Mouse (Mus musculus): ENCODE measurements around the gene Slu7. TPM values are rescaled to one million over a fixed set of nuclear protein-coding genes. Genes with fewer than 3 reads are reported as not detected.

Slu7 gene
- polyA plus RNA-seq, 1 experiment from 2014 or later = 70.5 TPM

DNA sequence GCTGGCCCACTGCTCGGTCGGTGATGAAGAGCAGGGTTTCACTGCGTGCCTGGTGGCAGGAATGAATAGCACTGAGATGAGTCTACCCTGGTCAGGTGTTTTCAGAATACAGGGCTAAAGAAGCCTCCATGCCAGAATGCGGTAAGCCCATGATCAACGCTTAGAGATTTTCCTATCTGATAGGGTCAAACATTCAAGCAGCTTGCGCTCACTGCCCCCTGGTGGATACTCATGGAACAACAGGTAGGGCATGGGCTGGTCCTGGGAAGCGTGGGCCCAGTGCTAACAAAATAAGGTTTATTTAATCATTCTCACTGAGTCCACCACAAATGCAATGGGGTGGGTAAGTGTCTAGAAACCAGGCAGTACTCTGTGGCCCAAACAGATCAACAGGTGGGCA lies 59.1 kb downstream of the Slu7 start:
- H3K27ac ChIP-seq (ENCODE audit: low read depth, low read length) = no peak overlapping the region
- DNase-seq (ENCODE audit: low spot score) = peak; percentile 72
- no peak overlapping the region for H3K9ac ChIP-seq (ENCODE audit: low read length)
- no peaks in the 10 kb centered on the region for H3K4me1 ChIP-seq (ENCODE audit: control insufficient read depth, insufficient read depth, low read length)
- 0 out of 2 replicates have a peak, but pooled peaks have one; percentile 22 for ATAC-seq
- no peaks in the 10 kb centered on the region for H3K36me3 ChIP-seq (ENCODE audit: control insufficient read depth, insufficient read depth, low read length)
- no peak overlapping the region for H3K4me3 ChIP-seq (ENCODE audit: low read depth, low read length)
- H3K27me3 ChIP-seq (replicated peaks; ENCODE audit: control insufficient read depth, insufficient read depth, low read length) = no peaks in the 10 kb centered on the region
- 30% methylated on average over 7 of the region's 7 CpGs for WGBS
- H3K9me3 ChIP-seq (replicated peaks; ENCODE audit: control insufficient read depth, low read length) = no peaks in the 10 kb centered on the region
- no peak overlapping the region for H3K4me2 ChIP-seq (ENCODE audit: low read length)

DNA sequence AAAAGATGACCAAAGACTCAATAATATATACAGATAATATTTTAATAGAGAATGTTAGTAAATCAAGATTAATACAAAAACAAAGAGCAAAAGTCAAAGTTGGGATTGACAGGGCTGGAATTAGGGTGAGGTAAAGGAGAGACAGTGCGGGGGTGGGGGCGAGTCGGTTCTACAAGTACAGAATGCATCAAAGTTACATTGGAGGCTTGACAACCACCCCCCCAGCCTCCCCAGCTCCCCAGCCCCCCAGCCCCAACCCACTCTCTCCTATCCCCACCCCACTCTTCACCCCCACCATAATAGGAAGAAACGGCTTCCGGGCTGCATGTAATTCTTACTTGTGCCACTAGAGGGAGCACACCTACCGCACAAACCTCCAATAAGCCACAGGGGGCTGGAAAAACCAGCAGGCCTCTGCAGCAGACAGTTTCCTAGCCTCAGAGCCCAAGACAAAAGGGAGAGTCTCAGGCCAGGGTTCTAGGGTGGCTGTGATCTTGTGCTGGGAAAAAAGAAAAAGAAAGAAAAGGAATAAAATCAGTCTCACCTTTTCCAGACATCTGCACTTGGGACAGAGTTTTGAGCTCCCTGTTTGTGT lies 60.4 kb downstream of the Slu7 start:
- DNase-seq (ENCODE audit: low spot score) (peak; percentile 90), ATAC-seq (peak; percentile 86)
- no peaks in the 10 kb centered on the region for H3K9me3 ChIP-seq (replicated peaks; ENCODE audit: control insufficient read depth, low read length)
- no peak overlapping the region for H3K4me2 ChIP-seq (ENCODE audit: low read length)
- no peaks in the 10 kb centered on the region for H3K27me3 ChIP-seq (replicated peaks; ENCODE audit: control insufficient read depth, insufficient read depth, low read length)
- H3K4me3 ChIP-seq (ENCODE audit: low read depth, low read length) = no peak overlapping the region
- 22% methylated on average over 6 of the region's 6 CpGs for WGBS
- no peak overlapping the region for H3K27ac ChIP-seq (ENCODE audit: low read depth, low read length)
- no peaks in the 10 kb centered on the region for H3K4me1 ChIP-seq (ENCODE audit: control insufficient read depth, insufficient read depth, low read length)
- H3K36me3 ChIP-seq (ENCODE audit: control insufficient read depth, insufficient read depth, low read length) = no peaks in the 10 kb centered on the region
- H3K9ac ChIP-seq (ENCODE audit: low read length) = no peak overlapping the region

DNA sequence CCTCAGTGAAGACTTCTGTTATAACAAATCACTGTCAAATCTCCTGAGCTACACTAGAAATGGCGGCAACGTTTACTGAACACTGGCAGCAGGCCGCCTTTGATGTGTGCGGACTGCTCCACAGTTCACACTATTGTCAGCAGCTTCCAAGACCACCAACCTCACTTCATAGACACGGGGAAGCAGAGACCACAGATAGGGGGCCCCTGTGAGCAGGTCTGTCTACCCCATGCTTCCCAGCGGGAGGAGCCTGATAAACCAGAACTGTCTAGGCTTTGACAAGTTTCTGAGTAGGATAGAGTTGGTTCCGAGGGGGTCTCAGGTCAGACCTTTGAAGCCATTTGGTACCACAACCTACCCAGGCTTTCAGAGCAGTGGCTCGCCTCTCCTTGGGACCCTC lies 61.5 kb downstream of the Slu7 start:
- no peak overlapping the region for H3K27ac ChIP-seq (ENCODE audit: low read depth, low read length)
- ATAC-seq = peak; percentile 28; the same call in 1 of the 2 replicates

DNA sequence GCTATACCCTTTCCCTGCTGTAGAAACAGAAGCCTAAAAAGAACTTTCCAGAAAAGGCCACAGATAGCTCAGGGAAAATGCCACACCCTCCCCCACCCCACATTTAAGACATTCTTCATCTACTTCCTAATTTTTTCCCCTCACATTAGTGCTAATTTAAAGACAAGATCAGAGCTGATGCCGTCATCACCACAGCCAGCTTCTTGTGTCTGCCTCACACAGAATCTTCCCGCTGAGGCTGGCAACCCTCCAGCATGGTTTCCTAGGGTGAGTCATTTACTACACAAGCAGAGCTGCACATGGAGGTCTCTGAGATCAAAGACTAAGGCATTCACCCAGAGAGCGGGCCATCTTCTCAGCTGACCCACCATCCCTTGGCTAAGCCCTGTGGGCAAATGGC lies 62.0 kb downstream of the Slu7 start:
- WGBS = 42% methylated on average over 3 of the region's 3 CpGs
- ATAC-seq = no peak
- Histone ChIP-seq H3K4me3 (ENCODE audit: low read depth, low read length) (no peak overlapping the region), H3K9ac (ENCODE audit: low read length) (no peak overlapping the region), H3K36me3 (ENCODE audit: control insufficient read depth, insufficient read depth, low read length) (no peaks in the 10 kb centered on the region), H3K27me3 (replicated peaks; ENCODE audit: control insufficient read depth, insufficient read depth, low read length) (no peaks in the 10 kb centered on the region), H3K9me3 (replicated peaks; ENCODE audit: control insufficient read depth, low read length) (no peaks in the 10 kb centered on the region), H3K4me1 (ENCODE audit: control insufficient read depth, insufficient read depth, low read length) (no peaks in the 10 kb centered on the region), H3K4me2 (ENCODE audit: low read length) (no peak overlapping the region), H3K27ac (ENCODE audit: low read depth, low read length) (no peak overlapping the region)
- DNase-seq (ENCODE audit: low spot score) = peak; percentile 47

More for the DNA sequence above, 61.5 kb downstream of the Slu7 start:
- Histone ChIP-seq H3K4me2 (ENCODE audit: low read length) (no peak overlapping the region), H3K36me3 (ENCODE audit: control insufficient read depth, insufficient read depth, low read length) (no peaks in the 10 kb centered on the region), H3K9me3 (replicated peaks; ENCODE audit: control insufficient read depth, low read length) (no peaks in the 10 kb centered on the region), H3K27me3 (replicated peaks; ENCODE audit: control insufficient read depth, insufficient read depth, low read length) (no peaks in the 10 kb centered on the region), H3K9ac (ENCODE audit: low read length) (no peak overlapping the region), H3K4me3 (ENCODE audit: low read depth, low read length) (no peak overlapping the region), H3K4me1 (ENCODE audit: control insufficient read depth, insufficient read depth, low read length) (no peaks in the 10 kb centered on the region)
- peak; percentile 27 for DNase-seq (ENCODE audit: low spot score)
- 51% methylated on average over 8 of the region's 8 CpGs for WGBS

Other genes with a start within 250 kb of the Slu7 start
- gene Pttg1, start 7.5 kb upstream of the Slu7 start, polyA plus RNA-seq (2014; fragmentation: Nextera tagmentation; extraction: Ambion mirVana) = 34.9 and 44.3 TPM in 2 replicates
- gene C1qtnf2, start 40.5 kb downstream of the Slu7 start, polyA plus RNA-seq (2014; fragmentation: Nextera tagmentation; extraction: Ambion mirVana) = 5.6 and 8.7 TPM in 2 replicates
- gene Ccnjl, start 95.0 kb downstream of the Slu7 start, polyA plus RNA-seq (2014; fragmentation: Nextera tagmentation; extraction: Ambion mirVana) = 7.7 and 8.7 TPM in 2 replicates
- gene 4933415A04Rik, start 153.3 kb downstream of the Slu7 start, polyA plus RNA-seq (2014; fragmentation: Nextera tagmentation; extraction: Ambion mirVana) = 1.2 and 2.0 TPM in 2 replicates
- not detected in 2 replicates for gene Fabp6, start 167.8 kb downstream of the Slu7 start, polyA plus RNA-seq (2014; fragmentation: Nextera tagmentation; extraction: Ambion mirVana)
- 22.4 and 26.7 TPM in 2 replicates for gene Pwwp2a, start 248.3 kb downstream of the Slu7 start, polyA plus RNA-seq (2014; fragmentation: Nextera tagmentation; extraction: Ambion mirVana)

Data from forebrain, embryonic 14.5 days (tissue).